Mouse (Mus musculus) right cerebral cortex, postnatal 14 days (tissue): ENCODE data around the gene Scn8a.

Source experiments
- DNase-seq: peaks from one replicate; pipeline ENCODE4 v3.0.0; 2022

Gene Scn8a

DNA sequence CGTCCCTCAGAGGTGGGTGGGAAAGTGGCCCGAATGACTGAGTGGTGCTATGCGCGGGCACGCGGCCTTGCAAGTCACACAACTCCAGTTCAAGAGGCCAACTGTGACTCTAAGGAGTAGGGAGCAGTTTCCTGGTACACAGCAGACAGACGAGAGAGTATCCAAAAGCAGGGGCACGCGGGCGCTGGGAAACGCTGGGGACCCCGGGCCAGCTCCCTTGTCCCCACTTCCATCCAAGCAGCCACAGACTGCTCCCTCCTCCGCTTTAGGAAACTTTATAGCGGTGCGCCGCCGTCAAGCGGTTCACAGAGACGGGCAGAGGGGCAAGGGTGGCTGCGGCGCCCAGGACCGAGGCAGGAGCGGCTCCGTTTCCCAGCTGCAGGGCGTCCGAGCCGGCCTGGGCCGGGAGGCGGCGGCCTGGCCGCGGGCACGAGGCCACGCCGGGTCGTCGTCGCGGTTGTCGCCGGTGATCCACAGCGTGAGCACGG lies 176.4 kb downstream of the Scn8a start:
- DNase-seq: no peak

DNA sequence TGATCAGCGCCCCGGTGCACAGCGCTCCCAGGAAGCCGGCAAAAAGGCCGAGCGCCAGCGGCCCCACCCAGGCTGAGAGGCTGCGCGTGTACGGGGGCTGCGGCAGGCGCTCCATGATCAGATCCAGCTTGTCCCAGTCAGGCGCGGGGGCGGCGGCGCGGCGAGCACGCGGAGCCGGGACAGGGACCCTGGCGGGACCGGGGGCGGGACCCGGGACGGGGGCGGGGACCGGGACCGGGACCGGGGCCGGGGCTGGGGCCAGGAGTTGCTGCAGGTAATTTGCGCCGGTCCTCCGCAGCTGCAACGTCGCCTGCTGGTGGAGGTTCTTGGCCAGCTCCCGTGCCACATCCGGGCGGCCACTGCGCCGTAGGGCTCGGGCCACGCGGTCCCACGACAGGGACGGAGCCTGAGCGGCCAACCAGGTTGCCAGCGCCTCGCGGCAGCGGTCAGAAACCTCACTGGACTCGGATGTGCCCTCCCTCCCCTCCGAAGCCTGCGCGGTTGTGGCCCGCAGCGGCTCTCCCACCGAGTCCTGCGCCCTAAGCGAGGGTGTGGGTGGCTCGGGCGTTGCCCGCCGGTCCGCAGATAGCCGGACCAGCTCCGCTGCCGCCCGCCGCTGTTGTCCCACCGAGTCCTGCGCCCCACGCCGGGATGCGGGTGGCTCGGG lies 177.0 kb downstream of the Scn8a start:
- peak; percentile 59 for DNase-seq

DNA sequence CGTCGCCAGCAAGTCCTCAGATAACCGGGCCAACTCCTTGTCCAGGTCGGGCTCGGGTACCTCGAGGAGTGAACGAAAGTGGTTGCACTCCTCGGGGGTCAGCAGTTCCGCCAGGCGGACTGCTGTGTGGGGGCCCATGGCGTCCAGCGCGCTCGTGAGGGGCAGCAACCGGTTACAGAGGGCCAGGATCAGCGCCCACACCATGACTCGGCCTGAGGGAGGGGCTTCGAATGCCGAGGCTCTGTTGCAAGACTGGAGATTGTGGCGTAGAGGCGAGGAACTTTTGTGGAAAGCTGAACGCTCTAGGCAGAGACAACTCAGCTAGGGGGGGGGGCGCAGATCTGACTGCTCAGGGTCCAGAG lies 177.5 kb downstream of the Scn8a start, which contains the start of gene Gm47841:
Gm47841 (minus strand) TSS at position 204 of the 362 bp plus-strand sequence.
- no peak for DNase-seq

DNA sequence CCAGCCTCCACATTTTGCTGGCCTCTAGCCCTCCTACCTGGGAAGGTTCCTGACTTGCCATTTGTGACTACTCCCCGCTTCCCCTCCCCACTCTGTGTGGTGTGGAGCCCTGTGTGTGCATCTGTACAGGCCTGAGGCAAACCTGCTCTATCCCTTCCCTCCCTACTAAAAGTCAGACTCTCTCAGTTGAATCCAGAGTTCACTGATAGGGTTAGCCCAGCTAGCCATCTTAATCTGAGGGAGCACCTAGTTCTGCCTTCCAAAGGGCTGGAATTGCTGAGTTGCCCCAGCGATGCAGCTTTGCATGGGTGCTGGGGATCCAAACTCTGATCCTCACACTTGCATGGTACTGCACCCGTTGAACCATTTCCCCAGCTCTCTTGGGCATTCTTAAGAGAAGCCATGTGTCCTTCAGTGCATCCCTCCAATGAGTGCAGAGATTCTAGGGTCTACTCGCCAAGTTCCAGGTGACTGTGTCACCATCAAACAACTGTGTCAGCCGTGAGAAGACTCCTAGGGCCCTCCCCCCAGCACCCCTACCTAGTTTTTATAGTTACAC lies 178.8 kb downstream of the Scn8a start:
- no peak for DNase-seq

DNA sequence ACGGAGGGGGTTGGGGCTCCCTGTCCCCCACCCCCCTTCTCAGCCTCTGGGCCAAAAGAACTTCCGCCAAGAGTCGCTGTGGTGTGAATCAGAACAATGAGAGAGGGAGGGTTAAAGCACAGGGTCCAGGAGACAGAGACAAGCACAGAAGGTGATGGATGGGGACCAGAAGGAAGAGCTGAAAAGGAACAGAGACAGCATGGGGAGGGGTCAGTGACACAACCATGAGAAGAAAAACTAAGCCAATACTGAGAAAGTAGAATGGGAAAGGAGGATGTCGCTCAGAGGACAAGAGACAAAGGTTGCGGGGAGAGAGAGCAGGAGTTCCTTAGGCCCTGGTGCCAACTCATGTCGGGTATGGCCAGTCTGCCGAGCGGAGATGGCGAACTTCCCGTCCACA lies 182.2 kb downstream of the Scn8a start:
- no peak for DNase-seq

DNA sequence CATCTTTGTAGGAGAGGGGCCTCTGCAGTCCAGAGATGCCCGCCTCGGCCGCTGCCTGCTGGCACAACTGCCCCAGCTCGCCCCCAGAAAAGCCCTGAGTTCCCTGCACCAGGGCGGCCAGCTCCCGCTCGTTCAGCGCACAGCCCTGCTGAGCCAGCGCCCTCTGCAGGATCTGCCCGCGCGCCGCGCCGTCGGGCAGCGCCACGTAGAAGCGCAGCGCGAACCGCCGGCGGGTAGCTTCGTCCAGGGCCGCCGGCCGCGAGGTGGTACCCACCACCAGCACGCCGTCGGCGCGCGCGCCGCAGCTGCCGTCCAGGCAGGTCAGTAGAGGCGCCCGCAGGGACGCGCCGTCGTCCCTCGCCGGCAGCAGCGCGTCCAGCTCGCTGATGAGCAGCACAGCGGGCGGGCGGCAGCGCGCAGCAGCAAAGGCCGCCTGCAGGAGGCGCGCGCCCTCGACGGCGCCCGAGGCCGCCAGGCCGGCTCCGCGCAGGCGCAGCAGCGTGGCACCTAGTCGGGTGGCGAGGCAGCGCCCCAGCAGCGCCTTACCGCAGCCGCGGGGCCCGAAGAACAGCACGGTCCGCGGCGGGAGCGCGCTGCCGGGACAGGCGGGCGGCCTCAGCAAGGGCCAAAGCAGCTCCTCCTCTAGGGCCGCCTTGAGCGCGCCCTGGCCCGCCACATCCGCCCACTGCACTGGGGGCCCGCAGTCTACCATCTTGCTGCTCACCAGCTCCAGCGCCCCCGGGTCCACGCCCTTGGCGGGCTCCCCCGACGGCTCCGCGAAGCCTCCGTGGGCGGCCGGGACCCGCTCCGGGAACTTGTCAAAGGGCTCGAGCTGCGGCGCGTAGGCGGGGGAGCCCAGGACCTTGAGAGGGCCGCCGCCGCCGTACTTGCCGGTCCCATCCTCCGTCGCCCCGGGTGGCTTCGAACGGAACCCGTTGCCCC lies 183.2 kb downstream of the Scn8a start:
- no peak for DNase-seq

DNA sequence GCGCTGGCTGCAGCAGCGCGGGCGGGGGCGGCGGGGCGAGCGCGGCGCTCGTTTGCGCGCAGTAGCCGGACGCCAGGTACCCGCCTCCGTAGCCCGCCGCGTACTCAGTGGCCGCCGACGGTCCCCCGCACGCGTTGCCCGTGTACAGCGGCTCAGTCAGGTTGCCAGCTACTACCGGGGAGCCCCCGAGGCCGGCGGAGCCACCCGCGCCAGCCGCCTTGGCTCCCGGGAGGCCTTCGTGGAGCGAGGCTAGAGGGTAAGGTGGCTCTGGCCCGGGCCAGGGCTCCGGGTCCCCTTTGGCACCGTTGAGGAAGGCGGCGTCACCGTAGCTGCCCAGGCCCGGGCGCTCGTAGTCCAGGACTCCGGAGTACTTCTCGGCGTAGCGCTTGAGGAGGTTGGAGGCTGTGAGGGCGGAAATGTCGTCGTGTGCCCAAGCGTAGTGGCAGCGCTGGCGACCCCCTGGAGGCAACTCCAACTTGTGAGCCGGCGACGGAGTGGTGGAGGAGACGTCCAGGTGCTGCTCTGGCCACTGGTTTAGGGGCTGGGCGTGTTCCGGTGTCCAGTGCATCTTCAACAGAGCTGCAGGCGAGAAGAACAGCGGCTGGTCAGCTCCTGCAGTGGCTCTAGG lies 184.3 kb downstream of the Scn8a start:
- peak; percentile 26 for DNase-seq

DNA sequence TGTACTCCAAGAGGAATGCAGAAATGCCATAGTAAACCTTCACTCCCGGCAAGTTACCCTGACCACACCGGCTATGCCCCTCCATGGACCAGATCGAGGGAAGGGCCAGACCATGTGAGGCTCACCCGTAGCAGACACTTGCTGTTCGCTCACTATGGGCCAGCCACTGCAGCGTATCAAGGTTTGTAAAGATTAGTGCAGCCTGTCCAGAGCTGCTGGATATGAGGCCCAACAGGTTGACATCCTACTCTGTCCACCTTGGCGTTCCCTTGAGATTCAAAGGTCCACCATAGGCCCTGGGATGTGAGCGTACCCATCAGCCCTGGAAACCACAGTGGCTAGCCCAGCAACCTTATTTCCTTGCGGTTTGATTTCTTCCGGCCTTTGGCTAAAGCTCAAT lies 184.9 kb downstream of the Scn8a start:
- DNase-seq: no peak

DNA sequence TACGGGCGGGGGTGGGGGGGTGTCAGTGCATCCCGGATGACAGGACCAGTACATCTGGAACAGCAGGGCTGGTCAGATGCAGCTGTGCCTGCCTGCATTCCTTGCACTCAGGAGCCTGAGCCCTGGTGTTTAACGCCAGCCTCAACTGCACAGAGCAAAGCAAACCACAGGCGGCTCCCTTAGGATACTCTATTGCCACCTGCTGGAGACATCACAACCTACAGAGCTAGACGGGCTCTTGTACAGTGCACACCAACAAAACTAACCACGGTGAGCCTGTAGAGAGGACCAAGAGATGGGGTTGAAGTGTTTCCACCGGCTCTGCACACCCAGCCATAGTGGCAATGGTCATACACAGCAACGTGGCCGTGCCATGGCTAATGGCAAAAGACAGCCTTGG lies 186.6 kb downstream of the Scn8a start:
- peak; percentile 70 for DNase-seq

DNA sequence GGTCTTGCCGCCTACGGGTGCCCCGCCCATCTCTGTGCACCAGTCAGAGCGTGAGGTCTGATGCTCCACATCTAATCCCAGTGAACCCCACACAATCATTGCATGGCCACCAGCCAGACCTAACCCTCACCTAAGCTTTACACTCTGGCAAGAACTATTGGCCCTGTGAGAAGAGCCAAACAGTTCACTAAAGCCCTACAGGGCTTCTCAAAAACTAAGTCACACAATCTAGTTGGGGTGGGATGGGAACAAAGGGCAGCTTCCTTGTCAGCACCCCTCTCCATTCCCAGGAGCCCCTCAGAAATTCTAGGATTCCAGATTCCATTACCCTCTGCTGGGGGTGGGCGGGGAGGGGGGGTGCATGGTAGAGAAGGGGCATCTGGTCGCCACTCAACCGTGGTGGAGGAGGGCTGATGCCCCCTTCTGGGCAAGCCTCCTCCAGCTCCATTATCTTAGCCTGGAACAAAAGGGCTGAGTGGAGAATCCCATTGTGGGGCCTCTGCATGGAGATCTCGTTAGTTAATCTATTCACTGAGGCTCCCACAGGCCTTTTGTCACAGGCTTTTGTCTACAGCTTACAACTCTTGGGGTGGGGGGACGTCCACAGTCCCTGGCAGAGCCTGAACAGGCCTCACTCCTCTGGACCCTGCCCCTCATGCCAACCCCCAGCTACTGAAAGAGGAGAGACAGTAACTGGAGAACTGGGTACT lies 190.1 kb downstream of the Scn8a start:
- no peak for DNase-seq

DNA sequence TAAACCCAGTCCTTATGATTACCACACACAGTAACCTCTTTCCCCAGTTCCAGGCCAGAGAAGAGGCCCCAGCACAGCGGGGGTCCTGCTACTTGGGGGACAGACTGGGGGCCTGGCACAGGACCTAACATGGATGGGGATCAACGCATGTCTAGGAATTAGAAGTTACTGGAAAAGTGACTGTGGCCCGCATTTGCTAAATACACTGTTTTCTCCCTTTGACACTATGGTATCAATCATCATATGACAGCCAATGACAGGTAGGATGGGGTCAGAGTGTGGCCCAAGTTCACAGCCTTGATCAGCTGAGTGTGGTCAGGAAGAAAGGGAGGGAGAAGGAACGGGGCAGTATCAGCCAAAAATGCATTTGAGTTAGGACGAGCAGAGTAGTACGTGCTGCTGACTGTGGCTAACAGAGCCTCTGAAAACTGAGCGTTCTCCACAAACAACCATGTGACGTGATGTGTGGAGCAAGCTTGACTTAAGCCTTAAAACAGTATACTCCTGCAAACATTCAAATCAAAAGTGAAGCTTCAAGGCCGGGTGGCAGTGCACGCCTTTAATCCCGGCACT lies 190.7 kb downstream of the Scn8a start:
- no peak for DNase-seq

DNA sequence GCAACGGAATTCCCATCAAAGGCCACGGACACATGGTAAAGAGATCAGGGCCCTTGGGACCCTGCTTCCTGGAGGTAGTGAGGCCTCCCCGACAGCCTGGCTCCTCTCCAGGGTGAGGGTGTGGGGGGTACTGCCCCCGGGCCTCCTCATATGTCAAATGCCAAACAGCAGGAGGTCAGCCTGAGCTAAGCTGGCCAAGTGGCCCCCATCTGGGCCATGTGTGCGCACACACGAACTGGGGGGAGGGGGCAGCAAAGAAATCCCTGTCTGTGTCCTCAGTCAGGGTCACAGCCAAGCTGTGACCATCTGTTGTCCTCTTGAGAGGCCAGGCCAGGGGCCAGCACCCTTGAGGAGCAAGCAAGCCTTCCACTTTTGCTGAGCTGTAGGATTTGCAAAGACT lies 195.4 kb downstream of the Scn8a start:
- DNase-seq: no peak

DNA sequence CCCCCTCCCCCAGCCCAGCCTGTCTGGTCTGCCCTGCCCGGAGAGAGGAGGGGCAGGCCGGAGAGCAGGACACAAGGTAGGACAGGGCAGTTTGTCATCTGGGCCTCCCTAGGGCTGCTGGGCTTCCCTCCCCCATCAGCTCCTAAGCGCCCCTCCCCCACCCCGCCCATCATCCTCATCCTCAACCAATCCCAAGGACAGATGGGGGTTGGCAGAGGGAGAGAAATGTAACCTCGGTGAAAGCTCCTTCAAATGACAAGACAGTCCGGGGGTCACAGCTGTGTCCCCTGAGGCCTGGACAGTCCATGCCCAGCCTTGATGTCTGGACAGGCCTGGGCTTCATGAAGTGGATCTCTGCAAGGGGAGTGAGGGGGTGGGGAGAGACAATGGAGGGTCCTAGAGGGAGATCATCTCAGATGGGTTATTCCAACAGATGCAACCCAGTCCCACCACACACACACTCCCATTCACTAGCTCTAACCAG lies 196.7 kb downstream of the Scn8a start:
- no peak for DNase-seq

DNA sequence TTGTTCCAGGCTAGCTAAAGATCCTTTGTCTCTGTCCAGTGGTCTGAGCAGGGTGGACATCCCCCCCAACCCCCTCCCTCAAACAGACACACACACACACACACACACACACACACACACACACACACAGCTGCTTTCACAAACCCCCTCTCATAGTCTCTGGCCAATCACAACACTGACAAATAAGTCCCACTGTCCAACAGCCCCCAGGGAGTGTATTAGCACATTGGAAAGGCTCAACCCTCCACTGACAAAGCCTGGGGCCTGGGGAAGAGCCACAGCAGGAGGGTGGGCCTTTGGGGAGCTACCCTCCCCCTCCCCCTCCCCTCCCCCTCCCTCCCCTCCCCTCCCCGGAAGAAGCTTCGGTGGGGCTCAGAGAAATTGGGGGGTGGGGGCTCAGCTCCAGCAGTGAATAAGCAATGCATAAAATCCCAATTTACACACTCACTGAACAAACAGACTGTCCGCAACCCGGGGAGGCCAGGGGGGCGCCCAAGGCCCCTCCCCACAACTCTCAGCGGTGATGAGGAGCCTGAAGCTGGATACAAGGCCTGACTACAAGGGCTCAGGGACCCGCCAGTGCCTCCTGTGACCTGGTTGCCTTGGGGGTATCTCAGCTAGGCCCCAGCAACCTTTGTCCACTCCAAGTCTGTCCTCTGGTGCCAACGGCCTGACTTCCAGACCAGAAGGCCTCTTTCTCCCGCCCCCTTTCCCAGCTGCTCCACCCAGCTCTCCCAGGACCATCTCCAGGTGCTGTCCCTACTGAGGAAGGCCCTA lies 197.4 kb downstream of the Scn8a start:
- no peak for DNase-seq

DNA sequence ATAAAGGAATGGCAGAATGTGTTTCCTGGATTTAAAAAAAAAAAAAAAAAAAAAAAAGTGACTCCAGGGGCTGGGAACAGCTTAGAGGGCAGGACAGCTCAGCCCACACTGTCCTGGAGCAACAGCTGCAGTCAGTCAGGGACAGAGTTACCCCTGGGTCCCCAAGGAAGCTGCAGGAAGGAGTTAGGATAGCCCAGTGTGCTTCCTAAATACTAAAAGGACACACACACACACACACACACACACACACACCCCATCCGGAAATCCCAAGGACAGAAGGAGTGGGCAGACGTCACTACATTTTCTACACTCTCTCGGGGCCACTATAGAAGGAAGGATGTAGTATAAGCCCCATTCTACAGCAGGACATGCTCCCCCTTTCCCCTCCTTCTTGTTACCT lies 198.4 kb downstream of the Scn8a start:
- DNase-seq: no peak

DNA sequence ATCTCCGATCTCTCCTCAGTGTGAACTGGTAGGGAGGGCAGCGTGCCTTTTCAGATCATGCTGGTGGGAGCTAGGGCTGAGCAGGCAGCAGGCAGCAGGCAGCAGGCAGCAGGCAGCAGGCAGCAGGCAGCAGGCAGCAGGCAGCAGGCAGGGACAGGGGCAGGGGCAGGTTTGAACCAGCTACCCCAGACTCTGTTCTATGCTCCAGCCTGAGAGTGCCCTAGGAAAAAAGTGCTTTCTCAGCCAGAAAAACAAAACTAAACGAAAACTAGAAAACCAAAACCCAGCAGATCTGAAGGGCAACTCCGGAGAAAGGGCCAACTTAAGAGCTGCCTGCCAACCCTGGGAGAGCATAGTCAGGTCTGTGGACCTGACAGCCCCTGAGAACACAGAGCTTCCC lies 199.0 kb downstream of the Scn8a start:
- no peak for DNase-seq

DNA sequence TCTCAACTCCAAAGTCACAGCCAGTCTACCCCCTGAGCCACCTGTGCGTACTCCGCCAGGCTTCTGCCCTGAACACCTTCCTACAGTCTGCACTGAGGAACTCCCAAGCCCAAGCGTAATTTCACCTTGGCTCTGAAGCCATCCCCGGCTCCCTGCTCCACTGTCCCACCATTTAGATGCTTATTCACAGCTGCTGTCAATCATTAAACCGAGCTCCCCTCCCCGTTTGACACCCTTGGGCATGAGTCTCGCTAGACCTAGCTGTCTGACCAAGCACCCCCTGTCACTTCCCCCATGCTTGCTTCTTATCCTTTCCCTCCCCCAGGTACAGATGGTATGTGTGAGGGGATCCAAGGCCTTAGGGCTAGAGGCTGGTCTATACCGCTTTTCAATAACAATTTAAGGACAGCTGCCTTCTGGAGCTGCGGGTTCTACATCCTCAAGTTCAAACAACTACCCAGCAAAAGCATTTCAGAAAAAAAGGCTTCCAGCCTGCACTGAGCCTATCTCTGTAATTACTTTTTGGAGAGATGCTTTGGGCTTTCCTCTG lies 200.1 kb downstream of the Scn8a start:
- DNase-seq: no peak

DNA sequence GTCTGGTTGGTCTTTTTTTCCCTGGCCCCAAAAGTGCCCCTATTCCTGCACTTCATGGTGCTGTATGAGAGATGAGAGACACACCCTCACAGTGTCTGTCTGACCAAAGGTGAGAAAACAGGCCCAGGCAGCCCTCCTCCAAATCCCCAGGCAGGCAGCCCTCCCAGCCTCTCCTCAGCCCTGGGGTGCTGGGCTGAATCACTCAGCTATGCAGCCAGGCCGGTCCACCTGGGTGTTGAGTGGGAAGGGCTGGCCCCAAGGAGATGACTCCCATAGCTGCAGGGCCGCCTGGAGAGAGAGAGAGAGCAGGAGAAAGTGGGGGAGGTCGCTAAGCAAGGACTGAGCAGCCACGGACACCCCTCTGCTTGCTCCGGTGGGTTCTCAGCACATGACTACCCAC lies 201.1 kb downstream of the Scn8a start:
- no peak for DNase-seq

DNA sequence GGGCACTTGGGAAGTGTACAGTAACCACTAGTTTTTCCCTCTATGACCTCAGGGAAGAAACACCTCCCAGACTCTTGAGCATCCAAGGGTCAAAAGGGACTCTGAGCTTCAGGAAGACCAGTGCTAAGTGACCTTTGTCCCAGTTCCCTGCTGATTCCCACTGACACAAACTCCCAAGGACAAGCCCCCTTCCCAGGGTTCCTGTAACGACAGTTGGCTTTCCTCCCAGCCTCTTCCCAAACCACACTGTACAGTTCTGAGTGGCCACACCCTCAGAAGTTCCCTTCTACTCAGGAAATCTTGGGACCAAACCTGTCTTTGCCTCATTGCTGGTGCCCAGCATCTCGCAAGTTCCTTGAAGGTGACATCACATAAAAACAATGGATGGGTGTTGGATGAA lies 203.1 kb downstream of the Scn8a start:
- no peak for DNase-seq

DNA sequence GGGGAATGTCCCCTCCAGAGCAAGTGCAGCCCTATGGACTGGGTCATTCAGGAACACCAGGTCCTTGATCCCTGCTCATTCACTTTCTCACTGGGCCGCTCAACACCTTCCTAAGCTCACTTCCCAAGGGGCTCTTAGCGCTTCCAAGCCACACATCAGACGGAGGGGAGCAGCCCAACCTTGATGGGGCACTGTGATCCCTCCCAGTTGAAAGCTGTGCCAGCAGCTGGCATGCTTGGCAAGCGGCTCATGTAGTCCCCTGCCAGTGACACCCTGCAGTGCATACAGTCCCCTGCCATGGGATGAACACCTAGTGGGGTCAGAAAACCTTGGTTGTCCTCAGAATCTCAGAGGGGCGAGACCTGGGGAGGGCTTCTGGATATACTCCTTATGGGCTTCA lies 204.4 kb downstream of the Scn8a start:
- DNase-seq: no peak

DNA sequence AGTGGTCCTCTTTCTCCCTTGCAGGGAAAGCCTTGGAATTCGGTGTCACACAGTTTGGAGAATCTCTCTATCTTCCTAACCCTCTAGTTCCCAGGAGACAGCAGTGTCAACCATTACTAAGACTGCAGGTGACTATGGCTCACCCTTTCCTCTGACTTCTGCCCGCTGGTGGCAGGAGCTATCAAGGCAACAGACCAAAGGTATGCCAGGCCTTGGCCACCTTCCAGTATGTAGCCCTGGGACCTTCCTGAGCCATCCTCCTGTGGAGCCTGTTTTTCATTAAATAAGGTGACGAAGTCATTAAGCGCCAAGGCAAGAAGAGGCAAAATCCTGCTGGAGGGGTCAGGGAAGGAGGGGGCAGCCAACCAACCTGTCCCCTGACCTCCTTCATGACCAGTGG lies 205.5 kb downstream of the Scn8a start:
- DNase-seq: no peak
